Comparison of ENCODE assay signal across 8 mouse cellular contexts in the genomic region with DNA sequence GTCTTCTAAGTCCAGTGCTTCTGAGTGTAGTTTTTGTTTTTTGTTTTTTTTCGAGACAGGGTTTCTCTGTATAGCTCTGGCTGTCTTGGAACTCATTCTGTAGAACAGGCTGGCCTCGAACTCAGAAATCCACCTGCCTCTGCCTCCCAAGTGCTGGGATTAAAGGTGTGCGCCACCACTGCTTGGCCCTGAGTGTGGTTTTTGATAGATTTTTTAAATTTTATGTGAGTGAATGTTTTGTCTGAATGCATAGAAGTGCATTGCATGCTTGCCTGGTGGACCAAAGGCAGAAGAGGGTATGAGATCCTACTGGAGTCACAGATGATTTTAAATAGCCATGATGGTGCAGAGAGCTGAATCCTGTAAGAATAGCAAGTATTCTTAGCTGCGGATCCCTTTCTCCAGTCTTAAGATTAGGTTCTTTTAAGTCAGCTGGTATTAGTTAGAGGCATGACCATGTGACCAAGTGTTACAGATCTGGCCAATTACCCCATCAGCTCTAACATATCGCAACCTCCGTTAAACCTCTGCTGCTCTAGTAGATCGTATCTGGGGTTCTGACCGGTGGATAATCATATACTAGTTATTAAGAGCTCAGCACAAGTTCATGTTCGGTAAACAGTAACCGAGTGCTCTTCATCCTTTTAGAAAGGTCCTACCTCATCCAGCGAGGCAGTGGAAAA. TPM values are rescaled to one million over a fixed set of nuclear protein-coding genes. Genes with fewer than 3 reads are reported as not detected.
DNase-seq lines count a peak whose midpoint lies in the region; ATAC-seq and TF ChIP-seq lines count a peak whose summit lies in the region.

No protein-coding gene starts in this region.

- no peak for DNase-seq in spleen, adult 2 months (ENCODE audit: low read depth in 1 of 2, low spot score in 2 of 2)
- DNase-seq in spleen, postnatal 10 days (ENCODE audit: low spot score in 2 of 2): no peak
- peak; percentile 24 for DNase-seq in skeletal muscle tissue, adult 2 months (ENCODE audit: low read depth, low spot score)
- DNase-seq in thymus, postnatal 0 days (ENCODE audit: low spot score): no peak
- DNase-seq in B cell, adult 2 months: no peak
- no peak for DNase-seq in urinary bladder, postnatal 25 days (ENCODE audit: low spot score)

- TF ChIP-seq CTCF in spleen, adult 2 months (IDR thresholded peaks at IDR 0.05; ENCODE audit: extremely low read depth, insufficient read depth, insufficient read length, insufficient replicate concordance): no peak
- no peak for TF ChIP-seq CTCF in embryonic fibroblast, embryonic 13.5 days (IDR thresholded peaks at IDR 0.05; ENCODE audit: borderline replicate concordance, insufficient read depth, low read length)

- 22% methylated on average over 11 of the region's 11 CpGs for WGBS in spleen, adult 2 months
- WGBS in limb, embryonic 12.5 days: 20% methylated on average over 11 of the region's 11 CpGs

- H3K9me3 ChIP-seq in limb, embryonic 12.5 days: no peaks in the 10 kb centered on the region

- ATAC-seq in limb, embryonic 12.5 days (ENCODE audit: insufficient number of reproducible peaks, insufficient read depth, low FRiP score, low TSS enrichment, low read depth): peak; percentile 3

- peak overlapping the region; percentile 47 for H3K9ac ChIP-seq in limb, embryonic 12.5 days (replicated peaks)

- peak overlapping the region; percentile 61 for H3K4me3 ChIP-seq in spleen, adult 2 months (ENCODE audit: extremely low read depth, insufficient read depth, insufficient read length)
- H3K4me3 ChIP-seq in embryonic fibroblast, embryonic 13.5 days (ENCODE audit: insufficient read depth, low read length): peak overlapping the region; percentile 77
- H3K4me3 ChIP-seq in limb, embryonic 12.5 days (replicated peaks): peak overlapping the region; percentile 46

- no peak for TF ChIP-seq POLR2A in spleen, adult 2 months (IDR thresholded peaks at IDR 0.05; ENCODE audit: low read depth, low read length)
- TF ChIP-seq POLR2A in embryonic fibroblast, embryonic 13.5 days (IDR thresholded peaks at IDR 0.05; ENCODE audit: low read depth, low read length): no peak; the same call in 1 of the 2 replicates

- peaks cover 28% of the 10 kb centered on the region for H3K4me1 ChIP-seq in spleen, adult 2 months (ENCODE audit: control insufficient read depth, insufficient read depth, insufficient read length)
- peaks cover 10% of the 10 kb centered on the region for H3K4me1 ChIP-seq in embryonic fibroblast, embryonic 13.5 days (ENCODE audit: control insufficient read depth, insufficient read depth, low read length)
- H3K4me1 ChIP-seq in limb, embryonic 12.5 days (replicated peaks): peaks cover 22% of the 10 kb centered on the region

- no peaks in the 10 kb centered on the region for H3K27me3 ChIP-seq in spleen, adult 2 months (ENCODE audit: control insufficient read depth, insufficient read depth, low read length)
- no peaks in the 10 kb centered on the region for H3K27me3 ChIP-seq in limb, embryonic 12.5 days

- H3K36me3 ChIP-seq in spleen, adult 2 months (ENCODE audit: control insufficient read depth, insufficient read depth, low read length): no peaks in the 10 kb centered on the region
- H3K36me3 ChIP-seq in limb, embryonic 12.5 days: no peaks in the 10 kb centered on the region

- peak overlapping the region; percentile 50 for H3K27ac ChIP-seq in spleen, adult 2 months (ENCODE audit: insufficient read depth, low read length)
- peak overlapping the region; percentile 94 for H3K27ac ChIP-seq in embryonic fibroblast, embryonic 13.5 days (ENCODE audit: insufficient read depth, low read length)
- peak overlapping the region; percentile 92 for H3K27ac ChIP-seq in limb, embryonic 12.5 days

- H3K4me2 ChIP-seq in limb, embryonic 12.5 days: peak overlapping the region; percentile 60

RNA-seq across cellular contexts. Expression of a gene that starts 0.9 kb away (rescaled TPM):
- polyA plus RNA-seq in spleen, adult 2 months (2012; rRNA removed): 222 and 255 TPM in 2 replicates
- polyA plus RNA-seq in embryonic fibroblast, embryonic 13.5 days (2011; ENCODE audit: insufficient read length, low read depth, missing spikeins): 79.0 and 92.6 TPM in 2 replicates
- polyA plus RNA-seq in limb, embryonic 12.5 days (2016; fragmentation: Nextera tagmentation; extraction: Ambion mirVana): 46.0 and 49.1 TPM in 2 replicates
- polyA plus RNA-seq in thymus, postnatal 0 days (2015; fragmentation: Nextera tagmentation; extraction: Ambion mirVana): 82.0 and 82.7 TPM in 2 replicates

RNA-seq across cellular contexts. Expression of a gene that starts 35.0 kb away (rescaled TPM):
- 0.06 TPM in 2 replicates for polyA plus RNA-seq in spleen, adult 2 months (2012; rRNA removed)
- 0.23 TPM in 1 of 2 replicates, not detected in the other for polyA plus RNA-seq in embryonic fibroblast, embryonic 13.5 days (2011; ENCODE audit: insufficient read length, low read depth, missing spikeins)
- polyA plus RNA-seq in limb, embryonic 12.5 days (2016; fragmentation: Nextera tagmentation; extraction: Ambion mirVana): not detected in 2 replicates
- polyA plus RNA-seq in thymus, postnatal 0 days (2015; fragmentation: Nextera tagmentation; extraction: Ambion mirVana): not detected in 2 replicates

RNA-seq across cellular contexts. Expression of a gene that starts 40.0 kb away (rescaled TPM):
- polyA plus RNA-seq in spleen, adult 2 months (2012; rRNA removed): 1.4 and 2.4 TPM in 2 replicates
- polyA plus RNA-seq in embryonic fibroblast, embryonic 13.5 days (2011; ENCODE audit: insufficient read length, low read depth, missing spikeins): 48.0 and 66.0 TPM in 2 replicates
- polyA plus RNA-seq in limb, embryonic 12.5 days (2016; fragmentation: Nextera tagmentation; extraction: Ambion mirVana): 50.4 and 58.5 TPM in 2 replicates
- polyA plus RNA-seq in thymus, postnatal 0 days (2015; fragmentation: Nextera tagmentation; extraction: Ambion mirVana): 33.8 and 36.1 TPM in 2 replicates

RNA-seq across cellular contexts. Expression of a gene that starts 42.0 kb away (rescaled TPM):
- not detected in 2 replicates for polyA plus RNA-seq in spleen, adult 2 months (2012; rRNA removed)
- not detected in 2 replicates for polyA plus RNA-seq in embryonic fibroblast, embryonic 13.5 days (2011; ENCODE audit: insufficient read length, low read depth, missing spikeins)
- 0.09 TPM in 1 of 2 replicates, not detected in the other for polyA plus RNA-seq in limb, embryonic 12.5 days (2016; fragmentation: Nextera tagmentation; extraction: Ambion mirVana)
- not detected in 2 replicates for polyA plus RNA-seq in thymus, postnatal 0 days (2015; fragmentation: Nextera tagmentation; extraction: Ambion mirVana)

RNA-seq across cellular contexts. Expression of a gene that starts 56.1 kb away (rescaled TPM):
- polyA plus RNA-seq in spleen, adult 2 months (2012; rRNA removed): 3.9 and 6.9 TPM in 2 replicates
- polyA plus RNA-seq in embryonic fibroblast, embryonic 13.5 days (2011; ENCODE audit: insufficient read length, low read depth, missing spikeins): not detected in 2 replicates
- 0.33 and 0.87 TPM in 2 replicates for polyA plus RNA-seq in limb, embryonic 12.5 days (2016; fragmentation: Nextera tagmentation; extraction: Ambion mirVana)
- polyA plus RNA-seq in thymus, postnatal 0 days (2015; fragmentation: Nextera tagmentation; extraction: Ambion mirVana): 1.1 and 1.7 TPM in 2 replicates

Comparison
In these comparisons a context has a peak if more than half of its experiments do, and no peak if none do; other contexts are left out.
1. RNA of a gene that starts 40.0 kb away (polyA plus RNA-seq): 48.0 to 66.0 TPM in embryonic fibroblast, embryonic 13.5 days, 50.4 to 58.5 TPM in limb, embryonic 12.5 days and 33.8 to 36.1 TPM in thymus, postnatal 0 days; 1.4 to 2.4 TPM in spleen, adult 2 months; every median in the first group is over 10 times any median in the second.
2. Peak in every context shown above with its lines, with median percentiles within 50 percentile points of each other: H3K27ac ChIP-seq and H3K4me3 ChIP-seq.